Mouse (Mus musculus) layer of hippocampus, postnatal 14 days (tissue): Measurements from ENCODE around the gene Zfp275. TPM values are rescaled to one million over a fixed set of nuclear protein-coding genes. Genes with fewer than 3 reads are reported as not detected.

Experiments used
- total RNA-seq, 2 experiments: library from RNA; stranded (reverse); gene quantifications; 2 replicates each; pipeline ENCODE4 v1.2.3; 2021

Zfp275 gene
- total RNA-seq, 2 experiments from 2014 or later, result 11.1 to 11.7 TPM

Other genes starting within 250 kb of the Zfp275 start
- gene Xlr3a, start 245.5 kb upstream of the Zfp275 start, total RNA-seq, result 1 to 10 TPM in 1 of 2 experiments, not detected in 1; 4.9 TPM
- gene Gm14685, start 225.6 kb upstream of the Zfp275 start, total RNA-seq, result 1 to 10 TPM; 1.9 to 5.2 TPM
- not detected for gene Xlr5b, start 193.8 kb upstream of the Zfp275 start, total RNA-seq
- 1 to 10 TPM in 1 of 2 experiments, not detected in 1; 1.9 TPM for gene DXBay18, start 193.2 kb upstream of the Zfp275 start, total RNA-seq
- gene Spin2d, start 165.6 kb upstream of the Zfp275 start, total RNA-seq, result not detected
- gene Xlr3b, start 150.4 kb upstream of the Zfp275 start, total RNA-seq, result 10 to 100 TPM in 1 of 2 experiments, 1 to 10 TPM in 1; 1.4 to 14.4 TPM
- gene Xlr4b, start 128.3 kb upstream of the Zfp275 start, total RNA-seq, result 1 to 10 TPM in 1 of 2 experiments, not detected in 1; 1.6 TPM
- 10 to 100 TPM; 16.3 to 16.7 TPM for gene F8a, start 114.3 kb upstream of the Zfp275 start, total RNA-seq
- gene Xlr4c, start 99.5 kb upstream of the Zfp275 start, total RNA-seq, result 1 to 10 TPM in 1 of 2 experiments, not detected in 1; 1.7 TPM
- gene Xlr3c, start 77.2 kb upstream of the Zfp275 start, total RNA-seq, result not detected
- gene Xlr5a, start 49.6 kb upstream of the Zfp275 start, total RNA-seq, result not detected
- gene Xlr5c, start 49.6 kb upstream of the Zfp275 start, total RNA-seq, result not detected
- gene Gm45015, start 5.8 kb upstream of the Zfp275 start, total RNA-seq, result not detected
- gene Gm18336, start 56.1 kb downstream of the Zfp275 start, total RNA-seq, result not detected
- 1 to 10 TPM; 2.1 to 3.0 TPM for gene Zfp92, start 68.5 kb downstream of the Zfp275 start, total RNA-seq
- gene Trex2, start 92.7 kb downstream of the Zfp275 start, total RNA-seq, result not detected
- 10 to 100 TPM; 10.5 to 11.3 TPM for gene Haus7, start 116.4 kb downstream of the Zfp275 start, total RNA-seq
- gene Bgn, start 141.0 kb downstream of the Zfp275 start, total RNA-seq, result 10 to 100 TPM; 26.1 to 34.2 TPM
- 100 to 1,000 TPM; 134 to 136 TPM for gene Atp2b3, start 160.5 kb downstream of the Zfp275 start, total RNA-seq